Mouse (Mus musculus): ENCODE data around the gene 4933405L10Rik. TPM values are rescaled to one million over a fixed set of nuclear protein-coding genes. Genes with fewer than 3 reads are reported as not detected.

The 4933405L10Rik gene
- not detected for total RNA-seq (2021)

GRCm38 (mm10) chr8:105707498-105708403 lies at the start of gene 4933405L10Rik, which contains the start of gene Enkd1:
Gene 4933405L10Rik (plus strand): TSS chr8:105707655.
Gene Enkd1 (minus strand): TSS chr8:105708210.
- peak; percentile 79 to 82 for DNase-seq

- DNase-seq: no peak
Observed at GRCm38 (mm10) chr8:105661167-105661566, 46.3 kb upstream of the 4933405L10Rik start.

- DNase-seq: no peak
Observed at GRCm38 (mm10) chr8:105677891-105678290, 29.6 kb upstream of the 4933405L10Rik start.

- DNase-seq: no peak
Observed at GRCm38 (mm10) chr8:105685325-105685724, 22.1 kb upstream of the 4933405L10Rik start.

DNA sequence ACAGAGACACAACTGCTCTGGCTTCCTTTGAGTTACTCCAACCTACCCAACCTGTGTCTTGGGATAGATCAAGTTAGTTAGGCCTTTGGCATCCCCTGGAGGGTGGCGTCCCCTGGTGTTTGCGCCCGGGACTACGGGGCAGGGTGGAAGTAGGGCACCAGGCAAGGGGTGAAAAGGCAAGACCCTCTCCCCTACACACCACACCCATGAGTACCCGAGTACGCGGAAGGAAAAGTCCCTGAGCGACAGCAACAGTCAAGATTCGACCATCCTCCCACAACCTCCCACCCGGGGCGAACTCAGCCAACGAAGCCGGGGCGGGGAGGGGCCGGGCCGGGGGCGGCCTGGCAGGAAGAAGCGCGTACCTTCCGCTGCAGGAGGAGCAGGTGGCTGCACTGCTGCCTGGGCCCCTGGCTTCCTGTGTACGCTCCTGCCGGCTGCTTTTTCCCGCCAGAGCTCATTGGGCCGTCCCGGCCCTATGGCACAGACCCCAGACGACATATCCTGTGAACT lies 21.6 kb upstream of the 4933405L10Rik start, which contains the start of gene Carmil2:
TSS of gene Carmil2 (plus strand) at position 479 of the 513 bp plus-strand sequence.
- DNase-seq: no peak

GRCm38 (mm10) chr8:105686551-105686950 lies 20.9 kb upstream of the 4933405L10Rik start:
- DNase-seq: no peak

DNA sequence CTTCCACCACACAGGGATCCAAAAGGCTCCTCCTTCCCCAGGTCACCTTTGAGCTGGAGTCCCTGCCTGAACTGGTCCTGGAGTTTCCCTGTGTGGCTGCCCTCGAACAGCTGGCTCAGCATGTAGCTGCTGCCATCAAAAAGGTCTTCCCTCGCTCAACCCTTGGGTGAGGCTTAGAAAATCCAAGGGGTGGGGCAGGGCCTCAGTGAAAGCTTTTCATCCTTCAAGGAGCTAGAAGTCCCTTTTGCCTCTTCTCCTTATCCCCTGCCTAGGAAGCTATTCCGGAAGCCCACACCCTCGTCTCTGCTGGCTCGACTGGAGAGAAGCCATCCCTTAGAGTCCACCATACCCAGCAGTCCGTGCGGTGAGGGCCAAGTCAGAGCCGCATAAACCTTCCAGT lies 19.9 kb upstream of the 4933405L10Rik start:
- DNase-seq: no peak

DNA sequence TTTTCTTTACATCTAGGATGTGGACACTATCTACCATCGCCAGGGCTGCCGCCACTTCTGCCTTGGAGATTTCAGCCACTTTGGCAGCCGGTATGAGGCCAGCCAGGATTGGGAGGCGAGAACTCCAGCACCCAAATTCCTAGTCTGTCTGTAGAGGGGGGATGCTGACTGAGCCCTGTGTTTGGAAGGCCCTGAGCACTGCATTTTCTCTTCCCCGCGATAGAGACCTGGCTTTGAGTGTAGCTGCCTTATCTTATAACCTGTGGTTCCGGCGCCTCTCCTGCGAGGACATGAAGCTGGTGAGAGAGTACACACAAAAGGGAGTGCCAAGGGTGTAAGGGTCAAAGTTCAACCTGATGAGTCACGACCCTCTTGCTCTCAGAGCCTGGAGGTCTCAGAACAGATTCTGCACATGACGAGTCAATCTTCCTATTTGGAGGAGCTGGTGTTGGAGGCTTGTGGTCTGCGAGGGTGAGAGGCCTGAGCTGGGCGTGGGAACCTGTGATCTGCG lies 19.2 kb upstream of the 4933405L10Rik start:
- no peak for DNase-seq

DNA sequence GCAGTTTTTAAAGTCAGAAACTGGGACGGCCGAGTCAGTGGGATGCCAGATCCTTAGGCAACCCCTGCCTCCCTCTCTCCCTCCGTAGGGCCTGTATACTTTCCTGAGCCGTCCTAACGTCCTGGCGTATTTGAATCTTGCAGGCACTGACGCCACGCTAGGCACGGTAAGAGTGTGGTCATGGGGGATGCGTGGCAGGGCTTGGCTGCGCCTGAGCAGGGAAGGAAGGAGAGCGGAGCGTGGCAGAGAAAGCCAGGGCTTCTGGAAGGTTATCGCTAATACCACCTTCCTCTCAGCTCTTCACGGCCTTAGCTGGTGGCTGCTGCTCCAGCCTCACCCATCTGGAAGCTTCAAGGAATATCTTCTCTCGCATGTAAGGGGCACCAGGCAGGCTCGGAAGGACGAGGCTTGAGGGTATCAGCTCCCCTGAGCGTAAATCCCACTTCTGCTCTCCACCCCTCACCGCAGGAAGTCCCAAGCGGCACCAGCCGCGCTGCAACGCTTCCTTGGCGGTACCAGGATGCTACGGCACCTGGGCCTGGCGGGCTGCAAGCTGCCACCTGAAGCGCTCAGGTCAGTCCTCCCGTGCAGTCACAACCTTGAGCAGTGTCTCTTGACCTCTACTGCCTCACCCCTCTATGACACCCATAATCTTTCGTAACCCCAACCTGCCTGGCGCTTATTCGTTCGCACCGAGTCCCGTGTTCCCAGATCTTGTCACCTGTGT lies 18.0 kb upstream of the 4933405L10Rik start:
- DNase-seq: no peak

DNA sequence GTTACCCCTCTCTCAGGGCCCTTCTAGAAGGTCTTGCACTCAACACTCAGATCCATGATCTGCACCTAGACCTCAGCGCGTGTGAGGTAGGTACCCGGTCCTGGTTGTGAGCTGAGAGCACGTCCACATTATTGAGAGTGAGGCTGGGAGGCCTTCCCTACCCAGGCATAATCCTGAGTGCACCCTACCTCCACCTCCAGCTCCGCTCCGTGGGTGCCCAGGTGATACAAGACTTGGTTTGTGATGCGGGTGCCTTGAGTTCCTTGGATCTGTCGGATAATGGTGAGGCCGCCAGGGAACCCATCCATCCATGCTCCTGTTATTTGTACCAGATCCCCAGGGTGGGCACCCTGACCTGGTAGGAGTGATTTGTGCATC lies 17.5 kb upstream of the 4933405L10Rik start:
- DNase-seq: no peak

- no peak for DNase-seq
Observed at GRCm38 (mm10) chr8:105690978-105691377, 16.5 kb upstream of the 4933405L10Rik start.

GRCm38 (mm10) chr8:105692449-105693182 lies 14.8 kb upstream of the 4933405L10Rik start:
- no peak for DNase-seq

DNA sequence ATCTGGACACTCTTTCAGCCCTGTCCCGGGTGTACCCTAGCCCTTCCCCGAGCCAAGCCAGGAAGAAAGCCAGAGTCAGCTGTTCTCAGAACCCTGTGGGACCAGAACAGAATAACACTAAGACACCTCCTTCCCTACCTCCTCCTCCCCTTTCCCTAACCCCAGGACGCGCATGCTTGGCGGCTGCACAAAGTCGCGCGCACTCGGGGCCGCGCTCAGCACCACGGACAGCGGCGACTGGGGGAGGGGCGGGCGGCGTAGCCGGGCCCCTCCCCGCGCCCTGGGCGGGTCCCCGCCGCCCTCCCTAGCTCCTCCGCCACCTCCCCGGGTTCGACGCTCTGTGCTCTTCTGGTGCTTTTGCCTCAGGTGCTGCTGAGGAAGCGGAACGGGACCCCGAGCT lies 13.8 kb upstream of the 4933405L10Rik start:
- peak; percentile 79 to 81 for DNase-seq

DNA sequence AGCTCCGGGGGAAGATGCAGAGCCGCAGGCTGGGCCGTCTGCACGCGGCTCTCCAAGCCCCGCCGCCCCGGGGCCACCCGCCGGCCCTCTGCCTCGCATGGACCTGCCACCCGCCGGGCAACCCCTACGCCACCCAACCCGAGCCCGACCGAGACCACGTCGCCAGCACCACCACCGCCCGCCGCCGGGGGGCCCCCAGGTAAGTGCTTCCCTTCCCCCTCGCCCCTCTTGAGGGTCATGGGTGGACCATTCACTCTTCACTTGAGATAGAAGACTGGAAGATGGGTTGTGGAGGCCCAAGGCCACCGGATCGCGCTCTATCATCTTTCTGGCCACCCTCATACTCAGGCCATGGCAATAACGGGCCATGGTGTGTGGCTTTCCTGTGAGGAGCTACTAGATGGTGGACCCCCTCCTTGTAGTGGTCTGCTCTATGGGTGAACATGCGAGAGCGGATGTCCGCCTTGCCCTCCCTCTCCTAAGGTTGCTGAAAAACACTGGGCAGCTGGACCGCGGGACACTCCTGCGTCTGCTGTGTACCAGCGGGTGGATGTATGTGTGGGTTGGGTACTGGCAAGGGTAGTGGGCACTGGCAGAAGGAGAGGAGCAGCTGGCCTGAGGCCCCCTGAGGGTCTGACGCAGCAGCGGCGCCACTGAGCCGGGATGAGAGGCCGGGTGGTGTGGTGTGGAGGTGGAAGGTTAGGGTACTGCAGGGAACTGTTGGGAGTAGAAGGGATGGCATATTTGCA lies 13.2 kb upstream of the 4933405L10Rik start:
- peak; percentile 45 to 48 for DNase-seq

DNA sequence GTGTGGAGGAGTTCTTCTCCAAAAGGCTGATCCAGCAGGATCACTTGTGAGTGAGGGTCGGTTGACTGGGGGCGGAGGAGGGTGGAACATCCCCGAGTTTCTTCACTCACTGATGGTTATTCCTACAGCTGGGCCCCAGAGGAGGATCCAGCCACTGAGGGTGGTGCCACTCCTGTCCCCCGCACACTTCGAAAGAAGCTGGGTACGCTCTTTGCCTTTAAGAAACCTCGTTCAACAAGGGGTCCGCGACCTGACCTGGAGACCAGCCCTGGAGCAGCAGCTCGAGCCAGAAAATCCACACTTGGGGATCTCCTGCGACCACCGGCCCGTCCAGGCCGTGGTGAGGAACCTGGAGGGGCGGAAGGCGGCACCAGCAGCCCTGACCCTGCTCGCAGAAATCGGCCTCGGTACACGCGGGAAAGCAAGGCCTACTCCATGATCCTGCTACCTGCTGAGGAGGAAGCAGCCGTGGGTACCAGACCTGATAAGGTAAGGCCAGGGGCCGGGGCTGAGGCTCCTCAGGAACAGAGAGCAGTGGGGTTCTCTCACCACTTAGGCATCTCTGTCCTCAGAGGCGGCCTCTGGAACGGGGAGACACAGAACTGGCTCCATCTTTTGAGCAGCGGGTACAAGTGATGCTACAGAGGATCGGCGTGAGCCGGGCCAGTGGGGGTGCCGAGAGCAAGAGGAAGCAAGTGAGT lies 12.2 kb upstream of the 4933405L10Rik start:
- no peak for DNase-seq

GRCm38 (mm10) chr8:105697196-105697780 lies 10.2 kb upstream of the 4933405L10Rik start:
- no peak for DNase-seq

DNA sequence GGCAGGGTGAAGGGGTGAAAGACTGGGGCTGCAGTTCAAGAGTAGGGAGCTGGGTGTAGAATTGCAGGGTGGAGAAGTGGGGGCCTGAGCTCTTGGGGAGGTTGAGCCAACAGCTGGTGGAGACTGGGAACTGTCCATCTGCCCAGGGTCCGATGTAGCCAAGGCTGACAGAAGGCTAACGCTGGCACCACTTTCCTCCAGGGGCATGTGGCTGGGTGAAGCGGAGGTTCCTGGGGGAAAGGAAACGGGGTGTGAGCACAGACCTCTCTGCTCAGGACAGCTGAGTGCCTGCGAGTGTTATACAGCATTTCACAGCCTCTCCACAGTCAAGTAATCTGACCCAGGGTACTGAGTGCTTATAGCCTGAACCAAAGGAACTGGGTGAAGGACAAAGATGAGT lies 8.7 kb upstream of the 4933405L10Rik start:
- no peak for DNase-seq

- DNase-seq: no peak
Observed at GRCm38 (mm10) chr8:105699488-105700215, 7.8 kb upstream of the 4933405L10Rik start.

DNA sequence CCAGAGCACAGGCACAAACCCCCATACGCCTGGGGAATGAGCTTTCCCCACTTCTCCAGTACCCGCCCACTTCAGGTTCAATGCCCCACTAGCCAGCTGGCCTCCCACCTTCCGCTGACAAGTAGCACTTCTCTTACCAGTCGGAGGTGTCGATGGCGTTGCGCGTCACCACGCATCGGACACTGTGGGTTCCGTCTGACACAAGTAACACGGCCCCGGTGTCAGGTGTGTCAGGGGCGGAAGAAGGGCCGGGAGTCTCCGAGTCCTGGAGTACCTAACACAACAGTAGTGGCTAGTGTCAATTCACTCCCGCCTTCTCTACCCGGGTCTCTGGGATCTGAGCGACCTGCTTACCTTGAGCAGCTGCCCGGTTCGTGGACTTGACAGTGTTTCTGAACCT lies 6.9 kb upstream of the 4933405L10Rik start:
- DNase-seq: no peak

All from layer of hippocampus, postnatal 36 days (tissue).